Mouse (Mus musculus): ENCODE results near the gene 2410015M20Rik.
A peak's percentile ranks its signal among the peaks of the same experiment; 100 is the strongest.

The 2410015M20Rik gene

GRCm38 (mm10) chr17:56609452-56610171 is at the start of gene 2410015M20Rik:
TSS of gene 2410015M20Rik (minus strand) at chr17:56609771.
- peak; percentile 98 for DNase-seq

GRCm38 (mm10) chr17:56656171-56656570 is 46.6 kb upstream of the 2410015M20Rik start:
- no peak for DNase-seq

DNA sequence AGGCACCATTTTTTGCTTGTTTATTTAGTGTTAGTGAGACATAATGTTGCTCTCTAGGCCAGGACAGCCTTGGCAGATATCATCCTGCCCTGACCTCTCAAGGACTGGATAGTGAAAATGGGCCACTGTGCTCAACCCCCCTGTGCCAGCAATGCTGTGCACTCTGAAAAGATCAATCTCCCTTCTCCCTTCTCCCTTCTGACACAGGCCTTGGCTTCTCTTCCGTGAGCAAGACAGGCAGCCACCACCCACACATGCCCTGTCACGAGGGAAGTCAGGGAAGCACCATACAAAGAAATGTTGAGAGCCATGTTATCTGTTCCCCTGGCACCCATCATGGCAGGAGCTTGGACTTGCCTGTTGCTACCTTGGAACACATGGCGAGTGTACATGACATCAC is 45.7 kb upstream of the 2410015M20Rik start:
- no peak for DNase-seq

DNA sequence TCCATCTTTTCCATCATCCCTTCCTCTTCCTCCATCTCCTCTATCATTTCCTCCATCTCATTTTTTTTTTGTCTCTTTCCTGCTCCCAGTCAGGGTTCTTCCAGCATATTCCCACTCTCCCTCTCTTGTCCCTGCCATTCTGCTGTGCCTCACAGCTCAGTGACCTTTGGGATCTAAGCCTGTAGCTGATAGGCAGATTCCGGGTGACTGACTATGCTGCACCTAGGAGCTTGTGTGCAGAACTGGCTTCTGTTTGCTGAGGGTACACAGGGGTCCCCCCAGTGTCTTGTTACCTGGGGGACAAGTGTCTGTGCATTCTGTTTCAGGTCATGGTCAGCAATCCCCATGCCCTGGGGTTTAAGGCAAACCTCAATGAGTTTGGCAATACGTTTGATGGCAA is 45.2 kb upstream of the 2410015M20Rik start:
- no peak for DNase-seq

DNA sequence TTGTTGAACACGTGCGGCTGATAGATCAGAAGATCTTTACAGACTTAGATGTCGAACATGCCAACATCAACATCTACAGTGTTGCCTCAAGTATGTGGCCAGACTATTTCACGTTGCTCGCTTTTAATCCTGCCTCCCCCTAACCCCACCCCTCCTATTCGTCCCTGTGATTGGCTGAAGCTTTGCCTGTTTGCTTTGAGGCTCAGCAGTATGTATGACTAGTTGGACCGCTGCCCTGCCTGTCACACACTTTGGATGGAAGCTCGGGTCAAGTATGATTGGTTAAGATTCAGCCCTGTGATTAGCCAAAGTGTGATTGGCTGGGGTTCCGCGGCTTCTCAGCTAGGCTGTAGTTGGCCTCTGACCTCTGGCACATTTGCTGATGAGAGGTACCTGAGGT is 42.2 kb upstream of the 2410015M20Rik start:
- DNase-seq: no peak

GRCm38 (mm10) chr17:56647546-56647945 is 38.0 kb upstream of the 2410015M20Rik start:
- DNase-seq: no peak

- DNase-seq: no peak
Observed at GRCm38 (mm10) chr17:56643237-56643636, 33.7 kb upstream of the 2410015M20Rik start.

GRCm38 (mm10) chr17:56634023-56634422 is 24.5 kb upstream of the 2410015M20Rik start:
- DNase-seq: no peak

- no peak for DNase-seq
Observed at GRCm38 (mm10) chr17:56631807-56632206, 22.2 kb upstream of the 2410015M20Rik start.

DNA sequence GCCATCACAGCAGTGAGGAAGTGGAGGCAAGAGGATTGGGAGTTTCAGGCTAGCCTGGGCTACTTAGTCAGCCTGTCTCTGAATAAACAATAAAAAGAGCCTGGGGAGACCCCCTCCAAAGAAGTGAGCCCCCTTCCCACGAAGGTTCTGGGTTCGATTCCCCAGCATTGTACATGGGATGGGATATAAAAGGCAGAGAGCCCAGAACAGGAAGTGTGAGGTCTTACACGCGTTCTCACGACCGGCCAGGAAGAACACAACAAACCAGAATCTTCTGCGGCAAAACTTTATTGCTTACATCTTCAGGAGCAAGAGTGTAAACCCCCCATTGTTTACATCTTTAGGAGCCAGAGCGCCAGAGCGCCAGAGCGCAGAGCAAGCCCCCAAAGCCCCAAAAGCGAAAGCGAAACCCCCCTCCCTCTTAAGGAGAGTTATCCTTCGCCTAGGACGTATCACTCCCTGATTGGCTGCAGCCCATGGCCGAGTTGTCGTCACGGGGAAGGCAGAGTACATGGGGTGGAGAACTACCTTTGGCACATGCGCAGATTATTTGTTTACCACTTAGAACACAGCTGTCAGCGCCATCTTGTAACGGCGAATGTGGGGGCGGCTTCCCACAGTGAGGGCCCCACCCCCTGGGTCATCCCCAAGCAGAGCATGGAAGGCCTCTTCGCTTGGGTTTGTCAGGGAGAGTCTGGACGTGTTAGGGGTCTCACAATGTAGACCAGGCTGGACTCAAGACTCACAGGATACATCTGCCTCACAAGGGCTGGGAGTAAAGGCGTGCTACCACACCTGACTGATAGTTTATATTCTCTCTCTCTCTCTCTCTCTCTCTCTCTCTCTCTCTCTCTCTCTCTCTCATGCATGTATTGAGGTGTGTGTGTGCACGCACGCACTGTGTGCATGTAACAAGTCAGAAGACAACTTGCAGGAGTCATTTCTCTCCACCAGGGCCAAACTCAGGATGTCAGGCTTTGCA is 20.5 kb upstream of the 2410015M20Rik start:
- DNase-seq: peak; percentile 24

DNA sequence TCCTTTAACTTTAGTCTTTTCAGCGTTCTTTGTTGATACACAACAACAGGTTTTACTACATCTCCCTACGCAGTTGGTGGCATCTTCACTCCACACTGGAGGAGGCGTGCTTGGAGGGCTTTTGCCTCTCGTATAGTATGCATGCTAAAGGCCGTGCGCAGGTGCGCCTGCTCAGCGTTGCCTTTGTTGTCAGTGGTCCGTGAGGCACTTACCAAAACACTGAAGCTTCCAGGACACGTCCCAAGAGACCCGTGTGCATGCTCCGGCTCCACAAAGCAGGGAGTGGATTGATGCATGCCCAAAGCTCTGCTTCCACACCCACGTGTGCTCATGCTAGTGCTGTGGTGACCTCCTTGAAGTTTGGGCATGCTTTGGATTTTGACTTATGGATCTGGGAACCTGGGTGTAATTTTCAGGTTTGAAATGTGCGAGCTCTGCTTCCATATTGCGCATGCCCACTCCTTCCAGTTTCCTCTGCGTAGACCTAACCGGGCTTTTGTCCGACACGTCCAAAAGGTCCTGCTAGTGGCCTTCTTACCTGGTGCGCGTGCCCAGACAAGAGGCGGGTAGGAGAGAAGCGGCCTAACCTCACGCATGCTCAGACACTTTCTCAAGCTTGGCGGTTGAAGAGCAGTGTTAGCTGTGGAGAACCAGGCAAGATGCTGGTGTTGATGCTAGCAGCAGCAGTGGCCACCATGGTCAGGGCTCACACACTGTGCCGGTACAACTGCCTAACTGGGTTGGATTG is 18.1 kb upstream of the 2410015M20Rik start, which contains the start of gene Catsperd:
TSS of gene Catsperd (plus strand) at position 614 of the 748 bp plus-strand sequence.
- DNase-seq: peak; percentile 73

- DNase-seq: peak; percentile 98
Observed at GRCm38 (mm10) chr17:56626754-56627470, 17.3 kb upstream of the 2410015M20Rik start, which contains the start of gene Lonp1. TSS of gene Lonp1 (minus strand) at chr17:56626887.

GRCm38 (mm10) chr17:56626260-56626659 is 16.7 kb upstream of the 2410015M20Rik start:
- DNase-seq: no peak

GRCm38 (mm10) chr17:56625495-56625894 is 15.9 kb upstream of the 2410015M20Rik start:
- peak; percentile 22 for DNase-seq

DNA sequence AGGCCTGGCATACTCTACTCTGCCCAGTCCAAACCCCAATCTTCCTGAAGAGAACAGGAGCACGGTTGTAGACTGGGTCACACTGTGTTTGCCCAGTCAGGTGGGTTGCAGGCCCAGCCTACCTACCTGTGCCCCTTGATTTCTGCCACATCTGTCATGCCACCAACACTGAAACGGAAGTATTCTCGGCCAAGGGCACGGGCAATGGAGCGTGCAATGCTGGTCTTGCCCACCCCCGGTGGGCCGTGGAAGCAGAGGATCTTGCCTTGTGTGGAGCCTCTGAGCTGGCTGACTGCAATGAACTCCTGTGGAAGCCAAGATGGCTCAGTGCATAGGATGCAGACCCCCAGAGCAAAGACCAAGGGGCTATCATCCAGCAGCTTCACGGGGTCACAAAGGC is 8.1 kb upstream of the 2410015M20Rik start:
- DNase-seq: no peak

GRCm38 (mm10) chr17:56616725-56617124 is 7.2 kb upstream of the 2410015M20Rik start:
- DNase-seq: no peak

DNA sequence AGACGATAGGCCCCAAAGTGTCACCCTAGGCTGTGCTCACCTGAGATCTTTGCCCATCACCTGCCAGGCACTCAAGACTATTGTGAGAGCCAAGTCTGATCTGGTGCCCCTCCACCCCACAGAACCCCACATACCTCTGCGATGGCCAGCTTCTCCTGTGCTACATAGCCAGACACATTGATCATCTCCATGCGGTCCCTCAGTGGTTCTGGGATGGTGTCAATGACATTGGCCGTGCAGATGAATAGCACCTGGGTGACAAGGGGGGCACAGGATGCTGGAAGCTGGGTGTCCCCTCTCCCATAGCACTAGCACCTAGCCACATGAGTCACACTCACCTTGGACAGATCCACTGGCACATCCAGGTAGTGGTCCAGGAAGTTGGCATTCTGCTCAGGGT is 6.2 kb upstream of the 2410015M20Rik start:
- DNase-seq: peak; percentile 41

GRCm38 (mm10) chr17:56615136-56615784 is 5.7 kb upstream of the 2410015M20Rik start:
- DNase-seq: peak; percentile 36

GRCm38 (mm10) chr17:56614391-56615135 is 5.0 kb upstream of the 2410015M20Rik start:
- DNase-seq: peak; percentile 68

GRCm38 (mm10) chr17:56613893-56614292 is 4.3 kb upstream of the 2410015M20Rik start:
- DNase-seq: peak; percentile 66

Data from cerebellum, adult 9-11 months (tissue).